Mouse (Mus musculus) heart, embryonic 10.5 days (tissue): ENCODE measurements at regions not wholly inside any gene's neighbourhood (a gene's known extent, or its start where the extent isn't known, plus 50 kb on each side); places are given as distances from the start of the nearest gene placed in this dataset.

ENCODE experiments used
- DNase-seq: peaks from one replicate; pipeline ENCODE4 v3.0.0-alpha.2; 2017; ENCODE audit warnings: low spot score
- H3K27ac ChIP-seq: fragments of 300-500 bp; sonication (generic); 2 replicates; pipeline ENCODE4 v1.5.1; 2016; ENCODE audit warnings: mild to moderate bottlenecking
- H3K27me3 ChIP-seq: fragments of 300-500 bp; sonication (generic); 2 replicates; pipeline ENCODE4 v1.6.1; 2016; ENCODE audit warnings: mild to moderate bottlenecking; ENCODE audit not compliant: poor library complexity, insufficient read depth, severe bottlenecking
- H3K36me3 ChIP-seq: fragments of 300-500 bp; sonication (generic); 2 replicates; pipeline ENCODE4 v1.6.1; 2016; ENCODE audit warnings: mild to moderate bottlenecking, moderate library complexity
- H3K4me1 ChIP-seq: fragments of 300-500 bp; sonication (generic); 2 replicates; pipeline ENCODE4 v1.6.1; 2016; ENCODE audit warnings: mild to moderate bottlenecking
- H3K4me3 ChIP-seq: fragments of 300-500 bp; sonication (generic); 2 replicates; pipeline ENCODE4 v1.5.1; 2016; ENCODE audit warnings: mild to moderate bottlenecking, moderate library complexity
- H3K9me3 ChIP-seq: fragments of 300-500 bp; sonication (generic); 2 replicates; pipeline ENCODE4 v1.6.1; 2016; ENCODE audit warnings: mild to moderate bottlenecking, moderate library complexity
- WGBS: fragments of 180-500 bp; shearing (Covaris S2); methylation state at CpG from one replicate; pipeline ENCODE4 v1.1.7; 2016; 5-methylcytosine and 5-hydroxymethylcytosine counted together

DNA sequence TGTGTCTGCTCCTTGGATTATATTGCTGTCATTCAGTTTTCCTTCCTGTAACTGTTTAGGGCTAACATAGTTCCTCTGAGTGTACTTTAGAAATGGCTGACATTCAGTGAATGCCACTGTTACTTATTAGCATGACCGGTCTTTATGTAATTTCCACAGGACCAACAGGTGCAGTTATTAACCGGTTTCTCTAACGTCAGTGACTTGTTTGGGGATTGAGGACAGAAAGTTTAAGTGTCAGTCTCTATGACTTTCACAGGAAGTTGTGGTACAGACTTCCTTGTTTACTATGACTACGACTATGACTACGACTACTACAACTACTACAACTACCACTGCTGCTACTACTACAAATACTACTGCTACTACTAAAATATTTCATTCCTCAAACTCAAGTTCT is 170.4 kb upstream of the Ptger4 start:
- Histone ChIP-seq H3K9me3 (no peaks in the 10 kb centered on the region), H3K4me1 (no peaks in the 10 kb centered on the region), H3K4me3 (no peak overlapping the region), H3K27me3 (no peaks in the 10 kb centered on the region), H3K36me3 (no peaks in the 10 kb centered on the region), H3K27ac (no peak overlapping the region)
- no peak for DNase-seq
- 91% methylated on average over 5 of the region's 5 CpGs for WGBS

DNA sequence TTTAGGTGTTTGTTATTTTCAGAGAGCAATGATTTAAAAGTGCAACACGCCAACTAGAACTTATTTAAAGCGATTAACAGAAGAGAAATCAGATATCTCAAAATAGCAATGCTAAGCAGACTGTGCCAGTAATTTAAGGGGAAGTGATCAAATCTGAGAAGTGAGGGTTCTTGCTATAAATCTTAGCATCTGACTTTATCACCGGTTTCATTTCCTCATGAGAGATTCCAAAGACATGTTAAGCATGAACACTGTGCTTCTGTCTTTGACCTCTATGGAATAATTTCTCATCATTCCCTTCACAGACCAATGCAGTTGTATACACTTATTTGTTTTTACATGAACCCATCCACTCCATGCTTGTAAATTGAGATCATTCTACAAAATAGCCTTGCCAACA is 172.0 kb upstream of the Ptger4 start:
- H3K9me3 ChIP-seq, result no peaks in the 10 kb centered on the region
- no peak for DNase-seq
- H3K36me3 ChIP-seq, result no peaks in the 10 kb centered on the region
- H3K27ac ChIP-seq, result no peak overlapping the region
- H3K4me3 ChIP-seq, result no peak overlapping the region
- no peaks in the 10 kb centered on the region for H3K27me3 ChIP-seq
- H3K4me1 ChIP-seq, result no peaks in the 10 kb centered on the region
- 84% methylated on average over 3 of the region's 3 CpGs for WGBS

DNA sequence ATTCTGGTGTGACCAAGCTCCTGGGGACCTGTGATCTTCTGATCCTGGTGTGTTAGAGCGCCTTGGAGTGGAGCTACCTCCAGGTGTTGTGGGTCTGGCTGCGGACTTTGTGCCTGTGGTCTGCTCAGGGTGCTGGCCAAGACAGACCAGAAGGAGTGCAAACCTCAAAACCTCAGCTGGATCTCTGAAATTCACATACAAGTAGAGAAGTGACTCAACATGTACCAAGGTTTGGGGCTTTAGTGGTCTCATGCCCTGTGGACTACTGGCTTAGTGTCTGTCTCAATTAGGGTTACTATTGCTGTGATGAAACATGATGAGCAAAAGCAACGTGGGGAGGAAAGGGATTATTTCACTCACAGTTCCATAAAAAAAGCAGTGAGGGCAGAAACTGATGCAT is 182.7 kb upstream of the Ptger4 start:
- 79% methylated on average over 3 of the region's 3 CpGs for WGBS
- no peaks in the 10 kb centered on the region for H3K9me3 ChIP-seq
- H3K27ac ChIP-seq, result no peak overlapping the region

DNA sequence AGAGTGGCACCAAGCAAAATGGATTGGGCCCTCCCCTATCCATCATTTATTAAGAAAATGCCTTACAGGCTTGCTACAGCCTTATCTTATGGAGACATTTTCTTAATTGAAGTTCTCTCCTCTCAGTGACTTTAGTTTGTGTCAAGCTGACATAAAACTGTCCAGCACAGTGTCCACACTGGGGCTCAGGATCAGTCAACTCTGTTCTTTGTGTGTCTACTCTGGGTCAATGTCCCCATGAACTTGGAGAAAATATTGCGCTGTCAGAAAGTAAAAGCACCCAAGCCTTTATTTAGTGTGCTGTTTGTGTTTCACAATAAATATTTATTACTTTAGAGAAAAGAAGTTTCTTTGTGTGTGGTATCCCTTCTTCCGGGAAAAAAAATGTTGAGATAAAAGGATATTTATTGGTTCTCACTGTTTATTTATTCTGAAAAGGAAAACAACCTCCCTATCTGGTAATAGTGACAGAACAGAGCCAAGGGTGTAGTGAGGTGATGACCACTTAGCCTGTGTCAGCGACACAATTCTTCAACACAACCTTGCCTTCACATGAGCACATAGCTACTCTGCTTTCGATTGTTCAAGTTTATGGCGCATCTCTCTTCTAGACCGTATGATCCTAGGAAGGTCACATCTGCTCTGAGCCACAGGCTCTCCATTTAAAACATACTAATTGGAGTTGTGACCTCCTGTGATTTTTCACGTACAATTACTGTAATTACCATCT is 183.5 kb upstream of the Ptger4 start:
- no peaks in the 10 kb centered on the region for H3K4me1 ChIP-seq

More for the DNA sequence above, 182.7 kb upstream of the Ptger4 start:
- DNase-seq, result no peak
- Histone ChIP-seq H3K4me3 (no peak overlapping the region), H3K27me3 (no peaks in the 10 kb centered on the region), H3K36me3 (no peaks in the 10 kb centered on the region), H3K4me1 (no peaks in the 10 kb centered on the region)

GRCm38 (mm10) chr15:5432018-5432417 is 188.0 kb upstream of the Ptger4 start:
- Histone ChIP-seq H3K4me3 (no peak overlapping the region), H3K27me3 (no peaks in the 10 kb centered on the region), H3K27ac (no peak overlapping the region), H3K36me3 (no peaks in the 10 kb centered on the region), H3K4me1 (no peaks in the 10 kb centered on the region), H3K9me3 (no peaks in the 10 kb centered on the region)
- DNase-seq, result no peak
- WGBS, result 82% methylated on average over 2 of the region's 2 CpGs

More for the DNA sequence above, 183.5 kb upstream of the Ptger4 start:
- Histone ChIP-seq H3K27ac (no peak overlapping the region), H3K4me3 (no peak overlapping the region), H3K9me3 (no peaks in the 10 kb centered on the region), H3K27me3 (no peaks in the 10 kb centered on the region), H3K36me3 (no peaks in the 10 kb centered on the region)
- 88% methylated on average over 7 of the region's 7 CpGs for WGBS
- no peak for DNase-seq

- WGBS, result 74% methylated on average over 1 of the region's 1 CpGs
- Histone ChIP-seq H3K9me3 (no peaks in the 10 kb centered on the region), H3K4me1 (no peaks in the 10 kb centered on the region), H3K27me3 (no peaks in the 10 kb centered on the region), H3K27ac (no peak overlapping the region), H3K36me3 (no peaks in the 10 kb centered on the region), H3K4me3 (no peak overlapping the region)
- no peak for DNase-seq
Observed at GRCm38 (mm10) chr15:5437020-5437419, 193.0 kb upstream of the Ptger4 start.

DNA sequence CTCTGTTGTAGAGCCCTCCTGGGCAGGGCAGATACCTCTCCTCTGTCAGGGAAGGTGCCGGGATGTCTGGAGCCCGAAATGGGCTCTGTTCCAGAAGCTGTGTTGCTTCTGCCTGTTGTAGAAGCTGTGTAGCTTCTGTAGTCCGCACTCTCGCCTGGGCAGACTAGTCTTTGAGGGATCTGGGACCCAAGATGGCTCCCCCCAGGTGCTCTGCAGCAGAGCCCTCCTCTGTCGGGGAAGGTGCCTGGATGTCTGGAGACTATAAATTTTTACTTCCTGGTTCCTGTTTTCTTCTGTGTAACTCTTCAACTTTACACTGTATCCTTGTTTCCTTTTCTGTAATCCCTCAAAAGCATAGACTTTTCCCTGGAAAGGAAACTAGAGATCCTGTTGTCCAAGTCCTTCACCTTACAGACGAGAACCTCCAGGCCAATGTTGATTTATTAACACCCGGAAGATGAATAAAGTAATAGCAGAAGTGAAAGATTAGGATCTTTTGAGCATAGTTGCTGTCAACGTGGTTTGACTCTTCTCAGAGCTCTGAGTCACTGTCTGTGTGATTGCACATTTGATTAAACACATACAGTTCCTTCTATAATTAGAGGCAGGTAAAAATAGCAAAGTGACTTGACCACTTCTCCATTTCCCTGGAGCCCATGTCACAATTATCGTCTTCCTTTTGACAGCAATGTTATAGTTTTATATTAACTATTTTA is 202.2 kb upstream of the Ptger4 start:
- H3K36me3 ChIP-seq, result no peaks in the 10 kb centered on the region
- H3K27ac ChIP-seq, result no peak overlapping the region
- no peak for DNase-seq
- no peaks in the 10 kb centered on the region for H3K4me1 ChIP-seq
- H3K27me3 ChIP-seq, result no peaks in the 10 kb centered on the region
- WGBS, result 67% methylated on average over 9 of the region's 9 CpGs
- H3K9me3 ChIP-seq, result no peaks in the 10 kb centered on the region
- no peak overlapping the region for H3K4me3 ChIP-seq

DNA sequence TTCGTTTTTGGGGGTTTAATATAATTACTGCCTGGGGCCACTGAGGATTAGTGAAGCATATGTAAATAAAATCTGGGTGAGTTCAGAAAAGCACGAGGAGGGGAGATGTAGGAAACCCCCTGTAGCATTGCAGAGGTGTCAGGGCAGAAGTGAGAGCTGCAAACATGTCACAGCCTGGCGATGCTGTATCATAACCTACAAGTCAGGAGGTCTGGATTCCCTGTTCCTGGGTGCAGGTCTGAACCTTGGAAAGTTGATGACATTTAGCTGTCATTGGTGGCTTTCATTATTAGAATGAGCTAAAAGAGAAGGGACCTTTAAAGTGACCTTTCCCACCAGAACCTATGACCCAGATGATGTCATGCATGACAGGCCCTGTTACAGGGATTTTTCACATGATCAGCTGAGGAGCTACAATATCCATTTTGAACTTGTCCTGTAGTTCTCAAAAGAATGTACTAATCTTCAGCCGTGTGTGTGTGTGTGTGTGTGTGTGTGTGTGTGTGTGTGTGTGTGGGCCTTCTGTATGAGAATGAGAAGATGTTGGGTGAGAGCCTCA is 202.8 kb upstream of the Ptger4 start:
- WGBS, result 66% methylated on average over 4 of the region's 4 CpGs
- no peak overlapping the region; the same call in 1 of the 2 replicates for H3K27ac ChIP-seq
- H3K36me3 ChIP-seq, result no peaks in the 10 kb centered on the region
- H3K27me3 ChIP-seq, result no peaks in the 10 kb centered on the region
- no peaks in the 10 kb centered on the region for H3K4me1 ChIP-seq
- H3K4me3 ChIP-seq, result no peak overlapping the region
- no peaks in the 10 kb centered on the region for H3K9me3 ChIP-seq
- no peak for DNase-seq

DNA sequence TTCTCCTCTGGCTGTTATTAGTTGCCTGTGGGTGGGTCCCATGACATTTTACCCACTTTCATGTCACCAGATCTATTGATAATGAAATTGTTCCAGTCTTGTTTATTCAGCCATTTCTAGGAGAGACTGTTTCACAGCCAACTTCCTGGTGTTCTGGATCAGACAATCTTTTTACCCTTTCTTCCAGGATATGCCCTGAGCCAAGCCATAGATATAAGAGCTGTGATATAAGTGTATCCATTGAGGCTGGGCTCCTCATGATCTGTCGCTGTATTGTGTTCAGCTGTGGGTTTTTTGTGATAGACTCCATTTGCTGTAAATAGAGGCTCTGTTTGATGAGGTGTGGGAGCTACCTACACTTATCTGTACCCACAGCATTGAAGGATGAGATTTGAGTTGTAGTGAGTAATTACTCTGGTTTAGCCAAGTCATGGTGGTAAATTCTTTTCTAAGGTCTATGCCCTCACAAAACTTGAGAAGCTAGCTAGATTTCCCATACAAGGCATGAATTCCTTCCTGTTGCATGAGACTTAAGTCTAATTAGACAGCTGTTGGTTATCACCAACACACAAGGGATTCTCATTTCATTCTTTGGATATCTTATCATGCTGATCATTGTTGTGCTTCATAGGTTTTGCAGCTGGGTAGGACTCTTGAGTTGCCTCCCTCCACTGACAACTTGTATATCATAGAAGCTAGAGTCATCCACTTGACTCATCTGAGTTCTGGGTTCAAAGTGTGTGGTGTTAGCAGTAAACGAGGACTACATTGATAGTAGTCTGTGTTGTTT is 203.9 kb upstream of the Ptger4 start:
- WGBS, result 71% methylated on average over 2 of the region's 2 CpGs

GRCm38 (mm10) chr15:5459083-5459482 is 215.1 kb upstream of the Ptger4 start:
- no peaks in the 10 kb centered on the region for H3K27me3 ChIP-seq
- H3K9me3 ChIP-seq, result no peaks in the 10 kb centered on the region
- no peaks in the 10 kb centered on the region for H3K36me3 ChIP-seq
- WGBS, result 81% methylated on average over 3 of the region's 3 CpGs
- no peaks in the 10 kb centered on the region for H3K4me1 ChIP-seq
- no peak for DNase-seq
- H3K27ac ChIP-seq, result no peak overlapping the region
- H3K4me3 ChIP-seq, result no peak overlapping the region

More for the DNA sequence above, 203.9 kb upstream of the Ptger4 start:
- Histone ChIP-seq H3K27ac (no peak overlapping the region), H3K9me3 (no peaks in the 10 kb centered on the region), H3K4me3 (no peak overlapping the region), H3K4me1 (no peaks in the 10 kb centered on the region), H3K36me3 (no peaks in the 10 kb centered on the region), H3K27me3 (no peaks in the 10 kb centered on the region)
- no peak for DNase-seq

DNA sequence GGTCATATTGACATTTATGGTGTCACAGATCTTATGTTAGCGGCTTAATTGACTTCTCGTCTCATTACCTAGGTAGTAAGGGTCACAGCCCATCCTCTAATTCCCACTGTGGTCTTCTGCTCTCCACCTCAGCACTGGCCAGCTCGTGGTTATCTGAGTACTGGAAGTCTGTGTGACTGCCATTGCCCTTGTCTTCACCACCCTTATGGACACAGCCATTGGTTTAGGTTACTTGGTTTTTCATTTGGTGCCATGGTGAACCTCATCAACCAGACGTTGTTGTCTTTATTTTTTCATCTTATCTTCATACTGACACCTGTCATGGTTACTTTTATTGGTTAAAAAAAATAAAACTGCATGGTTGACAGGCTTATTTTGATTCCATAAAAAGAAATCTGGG is 215.6 kb upstream of the Ptger4 start:
- DNase-seq, result no peak
- Histone ChIP-seq H3K36me3 (no peaks in the 10 kb centered on the region), H3K4me3 (no peak overlapping the region), H3K27ac (no peak overlapping the region), H3K9me3 (no peaks in the 10 kb centered on the region), H3K4me1 (no peaks in the 10 kb centered on the region), H3K27me3 (no peaks in the 10 kb centered on the region)
- WGBS, result 84% methylated on average over 4 of the region's 4 CpGs

DNA sequence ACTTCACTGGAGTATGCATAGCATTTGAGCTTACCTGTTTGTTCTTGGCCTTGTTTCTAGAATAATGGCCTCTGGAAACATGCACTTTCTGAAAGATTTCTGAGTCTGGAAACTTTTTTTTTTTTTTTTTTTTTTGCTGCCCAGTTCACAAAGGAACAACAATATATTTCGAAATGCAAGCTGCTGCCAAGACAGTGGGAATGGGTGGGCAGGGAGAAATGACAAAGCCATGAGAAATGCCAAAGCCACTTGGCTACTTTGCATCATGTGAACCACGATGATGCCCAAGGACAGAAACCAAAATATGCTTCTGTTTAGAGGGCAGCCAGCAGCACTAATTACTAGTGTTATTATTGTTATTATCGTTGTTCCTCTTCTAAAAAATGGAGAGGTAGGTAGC is 218.7 kb upstream of the Ptger4 start:
- H3K36me3 ChIP-seq, result no peaks in the 10 kb centered on the region
- no peaks in the 10 kb centered on the region for H3K4me1 ChIP-seq
- H3K27ac ChIP-seq, result no peak overlapping the region
- no peaks in the 10 kb centered on the region for H3K27me3 ChIP-seq
- no peak overlapping the region for H3K4me3 ChIP-seq
- 82% methylated on average over 3 of the region's 3 CpGs for WGBS
- DNase-seq, result no peak
- H3K9me3 ChIP-seq, result no peaks in the 10 kb centered on the region

- no peaks in the 10 kb centered on the region for H3K4me1 ChIP-seq
- no peak overlapping the region for H3K27ac ChIP-seq
- 85% methylated on average over 5 of the region's 5 CpGs for WGBS
- no peaks in the 10 kb centered on the region for H3K36me3 ChIP-seq
- no peaks in the 10 kb centered on the region for H3K9me3 ChIP-seq
- DNase-seq, result no peak
- H3K27me3 ChIP-seq, result no peaks in the 10 kb centered on the region
- H3K4me3 ChIP-seq, result no peak overlapping the region
Observed at GRCm38 (mm10) chr15:5464732-5465131, 220.7 kb upstream of the Ptger4 start.
